Mouse (Mus musculus) limb, embryonic 10.5 days (tissue): Measurements from ENCODE around the gene Hes6. TPM values are rescaled to one million over a fixed set of nuclear protein-coding genes. Genes with fewer than 3 reads are reported as not detected.

Experiments used
- DNase-seq: peaks from one replicate; pipeline ENCODE4 v3.0.0-alpha.2; 2017; ENCODE audit warnings: low spot score
- H3K27ac ChIP-seq: fragments of 300-500 bp; sonication (generic); 2 replicates; pipeline ENCODE4 v1.5.1; 2016; ENCODE audit warnings: mild to moderate bottlenecking
- H3K27me3 ChIP-seq: fragments of 300-500 bp; sonication (generic); 2 replicates; pipeline ENCODE4 v1.6.1; 2016; ENCODE audit warnings: low read depth, mild to moderate bottlenecking; ENCODE audit not compliant: poor library complexity, severe bottlenecking
- H3K36me3 ChIP-seq: fragments of 300-500 bp; sonication (generic); 2 replicates; pipeline ENCODE4 v1.6.1; 2016; ENCODE audit warnings: mild to moderate bottlenecking, moderate library complexity
- H3K4me1 ChIP-seq: fragments of 300-500 bp; sonication (generic); 2 replicates; pipeline ENCODE4 v1.6.1; 2016
- H3K4me3 ChIP-seq: fragments of 300-500 bp; sonication (generic); 2 replicates; pipeline ENCODE4 v1.5.1; 2016; ENCODE audit warnings: mild to moderate bottlenecking, moderate library complexity
- H3K9me3 ChIP-seq: fragments of 300-500 bp; sonication (generic); replicated peaks from 2 replicates; pipeline ENCODE4 v1.6.1; 2016; ENCODE audit warnings: mild to moderate bottlenecking
- WGBS: fragments of 180-500 bp; shearing (Covaris S2); methylation state at CpG from one replicate; pipeline ENCODE4 v1.1.7; 2016; 5-methylcytosine and 5-hydroxymethylcytosine counted together
- polyA plus RNA-seq: library from polyadenylated mRNA; unstranded; fragments of >200 nt; fragmentation: Nextera tagmentation; extraction: Ambion mirVana; gene quantifications from 2 replicates; pipeline ENCODE4 v1.2.1, GENCODE M21; 2016

Gene Hes6
- polyA plus RNA-seq, 1 experiment from 2014 or later: 111 TPM

GRCm38 (mm10) chr1:91436380-91437082, 22.7 kb upstream of the Hes6 start:
- no peak overlapping the region for H3K4me3 ChIP-seq
- H3K36me3 ChIP-seq: no peaks in the 10 kb centered on the region
- no peaks in the 10 kb centered on the region for H3K9me3 ChIP-seq
- H3K4me1 ChIP-seq: peaks cover 4% of the 10 kb centered on the region
- WGBS: 86% methylated on average over 6 of the region's 6 CpGs
- H3K27ac ChIP-seq: no peak overlapping the region; the same call in 1 of the 2 replicates
- no peak for DNase-seq
- no peaks in the 10 kb centered on the region for H3K27me3 ChIP-seq

- 88% methylated on average over 13 of the region's 13 CpGs for WGBS
- Histone ChIP-seq H3K4me1 (peaks cover 4% of the 10 kb centered on the region), H3K27ac (no peak overlapping the region), H3K4me3 (no peak overlapping the region), H3K9me3 (no peaks in the 10 kb centered on the region), H3K36me3 (no peaks in the 10 kb centered on the region), H3K27me3 (no peaks in the 10 kb centered on the region)
- no peak for DNase-seq
Measured at GRCm38 (mm10) chr1:91435606-91436130, 21.8 kb upstream of the Hes6 start.

- no peak for DNase-seq
- WGBS: 97% methylated on average over 8 of the region's 8 CpGs
- H3K9me3 ChIP-seq: no peaks in the 10 kb centered on the region
- no peaks in the 10 kb centered on the region for H3K27me3 ChIP-seq
- no peaks in the 10 kb centered on the region for H3K36me3 ChIP-seq
- H3K27ac ChIP-seq: no peak overlapping the region
- no peak overlapping the region for H3K4me3 ChIP-seq
- peaks cover 4% of the 10 kb centered on the region for H3K4me1 ChIP-seq
Measured at GRCm38 (mm10) chr1:91434905-91435304, 21.1 kb upstream of the Hes6 start.

- Histone ChIP-seq H3K27me3 (no peaks in the 10 kb centered on the region), H3K4me3 (no peak overlapping the region), H3K36me3 (no peaks in the 10 kb centered on the region), H3K4me1 (no peaks in the 10 kb centered on the region; the same call in 1 of the 2 replicates), H3K27ac (no peak overlapping the region), H3K9me3 (no peaks in the 10 kb centered on the region)
- WGBS: 81% methylated on average over 7 of the region's 7 CpGs
- DNase-seq: no peak
Measured at GRCm38 (mm10) chr1:91430761-91431160, 16.9 kb upstream of the Hes6 start.

GRCm38 (mm10) chr1:91429212-91429611, 15.4 kb upstream of the Hes6 start:
- Histone ChIP-seq H3K4me1 (no peaks in the 10 kb centered on the region), H3K4me3 (no peak overlapping the region), H3K36me3 (no peaks in the 10 kb centered on the region), H3K27ac (no peak overlapping the region), H3K9me3 (no peaks in the 10 kb centered on the region), H3K27me3 (no peaks in the 10 kb centered on the region)
- no peak for DNase-seq
- 93% methylated on average over 10 of the region's 10 CpGs for WGBS

- Histone ChIP-seq H3K36me3 (no peaks in the 10 kb centered on the region), H3K4me3 (no peak overlapping the region), H3K27me3 (no peaks in the 10 kb centered on the region), H3K27ac (no peak overlapping the region), H3K9me3 (no peaks in the 10 kb centered on the region), H3K4me1 (no peaks in the 10 kb centered on the region; the same call in 1 of the 2 replicates)
- DNase-seq: peak; percentile 83
- 43% methylated on average over 4 of the region's 4 CpGs for WGBS
Measured at GRCm38 (mm10) chr1:91428614-91429013, 14.8 kb upstream of the Hes6 start.

GRCm38 (mm10) chr1:91426397-91426796, 12.6 kb upstream of the Hes6 start:
- WGBS: 84% methylated on average over 9 of the region's 9 CpGs
- no peak overlapping the region for H3K4me3 ChIP-seq
- no peaks in the 10 kb centered on the region; the same call in 1 of the 2 replicates for H3K4me1 ChIP-seq
- H3K9me3 ChIP-seq: no peaks in the 10 kb centered on the region
- DNase-seq: no peak
- H3K27ac ChIP-seq: no peak overlapping the region
- no peaks in the 10 kb centered on the region for H3K36me3 ChIP-seq
- H3K27me3 ChIP-seq: no peaks in the 10 kb centered on the region

GRCm38 (mm10) chr1:91420601-91421065, 6.8 kb upstream of the Hes6 start:
- no peak for DNase-seq
- 91% methylated on average over 8 of the region's 8 CpGs for WGBS
- no peaks in the 10 kb centered on the region for H3K36me3 ChIP-seq

GRCm38 (mm10) chr1:91419862-91420600, 6.2 kb upstream of the Hes6 start:
- Histone ChIP-seq H3K36me3 (no peaks in the 10 kb centered on the region), H3K4me3 (no peak overlapping the region), H3K27me3 (no peaks in the 10 kb centered on the region), H3K9me3 (no peaks in the 10 kb centered on the region), H3K27ac (no peak overlapping the region), H3K4me1 (peaks cover 6% of the 10 kb centered on the region)
- 73% methylated on average over 10 of the region's 10 CpGs for WGBS
- DNase-seq: no peak

More at GRCm38 (mm10) chr1:91420601-91421065, 6.8 kb upstream of the Hes6 start:
- H3K27me3 ChIP-seq: no peaks in the 10 kb centered on the region
- no peaks in the 10 kb centered on the region; the same call in 1 of the 2 replicates for H3K4me1 ChIP-seq
- no peak overlapping the region for H3K27ac ChIP-seq
- H3K4me3 ChIP-seq: no peak overlapping the region
- H3K9me3 ChIP-seq: no peaks in the 10 kb centered on the region

GRCm38 (mm10) chr1:91417991-91418390, 4.2 kb upstream of the Hes6 start:
- H3K4me3 ChIP-seq: no peak overlapping the region
- DNase-seq: no peak
- no peaks in the 10 kb centered on the region for H3K36me3 ChIP-seq
- 77% methylated on average over 1 of the region's 1 CpGs for WGBS
- H3K27me3 ChIP-seq: no peaks in the 10 kb centered on the region
- H3K9me3 ChIP-seq: no peaks in the 10 kb centered on the region
- H3K27ac ChIP-seq: no peak overlapping the region
- peaks cover 26% of the 10 kb centered on the region for H3K4me1 ChIP-seq

- Histone ChIP-seq H3K27me3 (peaks cover 10% of the 10 kb centered on the region; the same call in 1 of the 2 replicates), H3K4me3 (no peak overlapping the region), H3K36me3 (peaks cover 10% of the 10 kb centered on the region), H3K9me3 (no peaks in the 10 kb centered on the region), H3K4me1 (peaks cover 49% of the 10 kb centered on the region), H3K27ac (peak overlapping the region; percentile 95)
- 79% methylated on average over 5 of the region's 5 CpGs for WGBS
- no peak for DNase-seq
Measured at GRCm38 (mm10) chr1:91415311-91415710, 1.5 kb upstream of the Hes6 start.

GRCm38 (mm10) chr1:91414903-91415302, 1.1 kb upstream of the Hes6 start:
- H3K9me3 ChIP-seq: no peaks in the 10 kb centered on the region
- peaks cover 10% of the 10 kb centered on the region for H3K36me3 ChIP-seq
- peaks cover 53% of the 10 kb centered on the region for H3K4me1 ChIP-seq
- 45% methylated on average over 4 of the region's 4 CpGs for WGBS
- DNase-seq: peak; percentile 44
- peak overlapping the region; percentile 95 for H3K27ac ChIP-seq
- 0 out of 2 replicates have a peak overlapping the region, but pooled peaks have one; percentile 6 for H3K4me3 ChIP-seq
- H3K27me3 ChIP-seq: peaks cover 10% of the 10 kb centered on the region; the same call in 1 of the 2 replicates

GRCm38 (mm10) chr1:91413536-91413897, 321 bp downstream of the Hes6 start:
- DNase-seq: no peak
- Histone ChIP-seq H3K4me1 (peaks cover 53% of the 10 kb centered on the region), H3K36me3 (peaks cover 10% of the 10 kb centered on the region), H3K27me3 (peaks cover 10% of the 10 kb centered on the region; the same call in 1 of the 2 replicates), H3K9me3 (no peaks in the 10 kb centered on the region), H3K27ac (peak overlapping the region; percentile 95), H3K4me3 (peak overlapping the region; percentile 68)
- under 1% methylated on average over 14 of the region's 14 CpGs for WGBS
